Mouse (Mus musculus) forebrain, embryonic 14.5 days (tissue): ENCODE data around the gene 4933430I17Rik. TPM values are rescaled to one million over a fixed set of nuclear protein-coding genes. Genes with fewer than 3 reads are reported as not detected.

Experiments used
- ATAC-seq: fragments of 200-750 bp; cut with Nextera tagmentation; 2 replicates; pipeline ENCODE4 v1.8.0; 2017; ENCODE audit warnings: mild to moderate bottlenecking, moderate library complexity
- DNase-seq: peaks from one replicate; pipeline ENCODE4 v3.0.0-alpha.2; 2015; ENCODE audit warnings: low spot score
- H3K27ac ChIP-seq: fragments of 300-500 bp; sonication (generic); 2 replicates; pipeline ENCODE4 v1.5.1; 2014; ENCODE audit warnings: low read depth, mild to moderate bottlenecking, control low read depth, low read length, moderate library complexity
- H3K27me3 ChIP-seq: fragments of 300-500 bp; sonication (generic); replicated peaks from 2 replicates; pipeline ENCODE4 v1.6.1; 2014; ENCODE audit warnings: low read length, control low read depth, mixed read lengths; ENCODE audit not compliant: control insufficient read depth, insufficient read depth
- H3K36me3 ChIP-seq: fragments of 300-500 bp; sonication (generic); 2 replicates; pipeline ENCODE4 v1.6.1; 2014; ENCODE audit warnings: low read length, control low read depth; ENCODE audit not compliant: control insufficient read depth, insufficient read depth
- H3K4me1 ChIP-seq: fragments of 300-500 bp; sonication (generic); 2 replicates; pipeline ENCODE4 v1.6.1; 2014; ENCODE audit warnings: antibody characterized with exemption, low read length, control low read depth; ENCODE audit not compliant: control insufficient read depth, insufficient read depth
- H3K4me2 ChIP-seq: fragments of 300-500 bp; sonication (generic); 2 replicates; pipeline ENCODE4 v1.6.1; 2014; ENCODE audit warnings: mild to moderate bottlenecking, control low read depth, low read length
- H3K4me3 ChIP-seq: fragments of 300-500 bp; sonication (generic); 2 replicates; pipeline ENCODE4 v1.5.1; 2014; ENCODE audit warnings: low read depth, low read length, control low read depth
- H3K9ac ChIP-seq: fragments of 300-500 bp; sonication (generic); 2 replicates; pipeline ENCODE4 v1.6.1; 2014; ENCODE audit warnings: mild to moderate bottlenecking, low read length, control low read depth, moderate library complexity
- H3K9me3 ChIP-seq: fragments of 300-500 bp; sonication (generic); replicated peaks from 2 replicates; pipeline ENCODE4 v1.6.1; 2016; ENCODE audit warnings: low read length, control low read depth, mixed read lengths; ENCODE audit not compliant: control insufficient read depth
- WGBS: fragments of 180-500 bp; shearing (Covaris S2); extraction: QIAGEN DNeasy Blood & Tissue Kit; methylation state at CpG from one replicate; pipeline ENCODE4 v1.1.7; 2014; 5-methylcytosine and 5-hydroxymethylcytosine counted together
- polyA plus RNA-seq: library from polyadenylated mRNA; unstranded; fragments of >200 nt; fragmentation: Nextera tagmentation; extraction: Ambion mirVana; gene quantifications from 2 replicates; pipeline ENCODE4 v1.2.1, GENCODE M21; 2014

The 4933430I17Rik gene
- polyA plus RNA-seq, 1 experiment from 2014 or later: 0.97 TPM

DNA sequence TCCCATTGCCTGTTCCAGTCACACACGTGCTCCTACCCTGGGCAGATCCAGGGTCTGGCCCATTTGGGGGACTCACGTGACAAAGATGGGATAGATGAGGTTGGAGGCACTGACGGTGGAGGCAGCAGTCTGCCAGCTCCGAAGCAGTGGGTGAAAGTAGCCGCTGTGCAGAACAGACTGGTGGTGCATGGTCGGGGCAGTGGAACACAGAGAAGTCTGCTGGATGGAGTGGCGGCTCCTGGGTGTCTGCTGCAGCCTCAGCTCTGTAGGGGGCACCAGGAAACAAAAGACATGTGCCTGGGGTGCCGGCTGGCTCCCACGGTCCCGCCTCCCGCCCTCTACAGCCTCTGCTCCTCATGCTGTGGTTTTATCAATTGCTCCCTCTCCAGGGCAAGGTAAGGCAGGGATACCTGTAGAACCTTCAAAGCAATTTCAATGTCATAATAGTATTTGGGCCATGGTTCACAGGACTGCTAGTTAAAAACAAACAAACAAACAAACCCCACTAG is 11.1 kb upstream of the 4933430I17Rik start:
- Histone ChIP-seq H3K4me1 (peaks cover 7% of the 10 kb centered on the region), H3K9me3 (no peaks in the 10 kb centered on the region), H3K27me3 (no peaks in the 10 kb centered on the region), H3K36me3 (peaks cover 49% of the 10 kb centered on the region), H3K4me3 (no peak overlapping the region), H3K4me2 (no peak overlapping the region), H3K9ac (no peak overlapping the region), H3K27ac (no peak overlapping the region)
- WGBS: 40% methylated on average over 11 of the region's 11 CpGs
- ATAC-seq (no peak), DNase-seq (no peak)

DNA sequence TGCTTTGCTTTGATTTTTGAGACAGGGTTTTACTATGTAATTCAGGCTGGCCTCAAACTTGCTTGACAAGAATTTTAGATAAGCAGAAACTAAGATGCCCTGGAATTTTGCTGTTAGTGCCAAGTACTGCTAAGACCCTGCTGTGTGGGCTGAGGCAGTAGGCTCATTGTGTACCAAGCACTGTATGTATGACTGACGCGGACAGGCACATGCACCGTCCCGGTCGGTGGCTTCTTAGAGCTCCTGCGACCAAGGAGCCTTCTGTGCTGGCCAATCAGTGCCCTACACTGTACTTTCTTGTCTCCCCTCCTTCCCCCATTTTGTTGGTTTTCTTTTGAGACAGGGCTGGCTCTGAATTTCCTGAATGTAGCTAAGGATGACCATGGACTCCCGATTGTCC is 10.2 kb upstream of the 4933430I17Rik start:
- WGBS: 88% methylated on average over 7 of the region's 7 CpGs
- Histone ChIP-seq H3K36me3 (peaks cover 39% of the 10 kb centered on the region), H3K4me3 (no peak overlapping the region), H3K9me3 (no peaks in the 10 kb centered on the region), H3K27ac (no peak overlapping the region), H3K4me2 (no peak overlapping the region), H3K27me3 (no peaks in the 10 kb centered on the region), H3K4me1 (peaks cover 9% of the 10 kb centered on the region), H3K9ac (no peak overlapping the region)
- DNase-seq: no peak
- ATAC-seq: no peak

DNA sequence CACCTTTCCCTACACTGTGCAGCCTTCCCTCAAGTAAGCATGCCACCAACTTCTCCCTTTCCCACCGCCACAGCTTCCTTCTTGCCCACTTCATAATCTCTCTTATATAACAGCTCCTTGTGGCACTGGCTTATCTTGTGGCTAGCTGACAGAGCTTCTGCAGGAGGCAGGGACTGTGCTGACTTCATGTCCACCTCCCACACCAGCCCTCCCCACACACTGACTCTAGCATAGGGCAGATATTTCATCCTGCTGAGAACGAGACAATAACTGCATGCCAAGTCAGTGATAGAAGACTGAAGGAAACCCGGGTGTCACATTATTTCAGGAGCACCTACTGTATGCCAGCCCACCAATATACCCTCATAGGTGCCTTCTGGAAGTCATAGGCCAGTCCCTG is 9.7 kb upstream of the 4933430I17Rik start:
- Histone ChIP-seq H3K27me3 (no peaks in the 10 kb centered on the region), H3K4me2 (no peak overlapping the region), H3K27ac (no peak overlapping the region), H3K4me1 (peaks cover 9% of the 10 kb centered on the region), H3K4me3 (no peak overlapping the region), H3K36me3 (peaks cover 35% of the 10 kb centered on the region), H3K9ac (no peak overlapping the region), H3K9me3 (no peaks in the 10 kb centered on the region)
- ATAC-seq: no peak
- DNase-seq: no peak
- 83% methylated on average over 3 of the region's 3 CpGs for WGBS

DNA sequence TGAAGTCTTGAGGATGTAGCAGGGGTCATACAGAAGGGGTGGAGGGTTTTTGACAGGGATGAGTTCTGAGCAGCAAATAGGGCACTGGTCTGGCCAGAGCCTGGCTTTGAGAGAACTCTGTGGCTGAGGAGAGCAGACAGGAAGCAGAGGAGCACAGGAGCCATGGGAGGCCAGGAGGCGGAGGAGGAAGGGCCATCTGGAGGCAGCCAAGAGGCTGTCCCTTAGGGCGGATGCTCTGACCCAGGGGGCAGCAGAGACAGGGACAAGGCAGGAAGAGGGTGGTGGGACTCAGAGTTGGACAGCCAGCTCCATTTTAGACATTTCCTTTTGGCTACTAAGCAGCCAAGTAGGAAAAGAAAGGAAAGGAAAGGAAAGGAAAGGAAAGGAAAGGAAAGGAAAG is 9.1 kb upstream of the 4933430I17Rik start:
- peaks cover 9% of the 10 kb centered on the region for H3K4me1 ChIP-seq
- H3K4me2 ChIP-seq: no peak overlapping the region
- no peak overlapping the region for H3K27ac ChIP-seq
- no peak overlapping the region for H3K4me3 ChIP-seq
- DNase-seq (no peak), ATAC-seq (no peak)
- no peak overlapping the region for H3K9ac ChIP-seq
- no peaks in the 10 kb centered on the region for H3K27me3 ChIP-seq
- peaks cover 29% of the 10 kb centered on the region for H3K36me3 ChIP-seq
- 66% methylated on average over 2 of the region's 2 CpGs for WGBS
- H3K9me3 ChIP-seq: no peaks in the 10 kb centered on the region

DNA sequence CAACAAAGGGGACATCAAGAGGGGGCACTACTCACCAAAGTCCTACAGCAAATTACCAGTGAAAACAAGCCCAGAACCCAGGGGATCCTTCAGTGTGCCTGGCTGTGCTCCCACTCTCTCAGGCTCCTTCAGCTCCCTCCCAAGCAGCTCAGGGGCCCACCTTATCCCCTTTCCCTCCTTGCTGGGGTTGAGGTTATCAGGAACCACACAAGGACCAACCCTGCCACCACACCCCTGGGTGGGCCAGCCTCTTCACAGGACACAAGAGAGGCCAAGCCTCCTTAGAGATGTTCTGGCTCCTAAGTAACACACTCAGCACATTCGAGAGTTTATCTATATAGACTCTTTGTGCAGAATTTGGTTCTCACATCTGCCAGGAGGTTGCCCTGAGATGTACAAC is 8.6 kb upstream of the 4933430I17Rik start:
- no peak overlapping the region for H3K9ac ChIP-seq
- no peak overlapping the region for H3K27ac ChIP-seq
- 87% methylated on average over 1 of the region's 1 CpGs for whole genome bisulfite sequencing
- no peaks in the 10 kb centered on the region for H3K27me3 ChIP-seq
- ATAC-seq (no peak), DNase-seq (no peak)
- H3K36me3 ChIP-seq: peaks cover 24% of the 10 kb centered on the region
- peaks cover 9% of the 10 kb centered on the region for H3K4me1 ChIP-seq
- H3K4me2 ChIP-seq: no peak overlapping the region
- no peaks in the 10 kb centered on the region for H3K9me3 ChIP-seq
- H3K4me3 ChIP-seq: no peak overlapping the region

DNA sequence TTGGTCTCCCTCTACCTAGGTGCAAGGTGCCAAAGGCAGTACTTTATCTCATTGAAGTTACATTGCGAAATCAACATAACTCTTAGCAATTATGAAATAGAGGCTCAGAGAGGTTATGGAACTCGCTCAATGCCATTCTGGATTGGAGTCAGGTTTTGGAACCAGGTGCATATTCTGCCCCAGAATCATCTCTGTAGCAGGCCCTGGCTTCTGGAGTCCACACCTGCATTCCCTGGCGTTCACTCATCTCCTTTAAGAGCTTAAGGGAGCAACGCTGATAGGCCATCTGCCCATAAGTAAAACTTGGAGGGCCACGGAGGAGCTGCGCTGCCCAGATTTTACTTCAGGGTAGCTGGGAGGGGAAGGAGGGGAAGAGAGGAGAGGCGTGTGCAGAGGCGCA is 8.1 kb upstream of the 4933430I17Rik start:
- no peak overlapping the region for H3K4me2 ChIP-seq
- peaks cover 19% of the 10 kb centered on the region for H3K36me3 ChIP-seq
- 93% methylated on average over 8 of the region's 8 CpGs for WGBS
- no peak overlapping the region for H3K27ac ChIP-seq
- peaks cover 9% of the 10 kb centered on the region for H3K4me1 ChIP-seq
- DNase-seq: no peak
- ATAC-seq: no peak
- no peaks in the 10 kb centered on the region for H3K9me3 ChIP-seq
- no peak overlapping the region for H3K4me3 ChIP-seq
- H3K27me3 ChIP-seq: no peaks in the 10 kb centered on the region
- H3K9ac ChIP-seq: no peak overlapping the region

DNA sequence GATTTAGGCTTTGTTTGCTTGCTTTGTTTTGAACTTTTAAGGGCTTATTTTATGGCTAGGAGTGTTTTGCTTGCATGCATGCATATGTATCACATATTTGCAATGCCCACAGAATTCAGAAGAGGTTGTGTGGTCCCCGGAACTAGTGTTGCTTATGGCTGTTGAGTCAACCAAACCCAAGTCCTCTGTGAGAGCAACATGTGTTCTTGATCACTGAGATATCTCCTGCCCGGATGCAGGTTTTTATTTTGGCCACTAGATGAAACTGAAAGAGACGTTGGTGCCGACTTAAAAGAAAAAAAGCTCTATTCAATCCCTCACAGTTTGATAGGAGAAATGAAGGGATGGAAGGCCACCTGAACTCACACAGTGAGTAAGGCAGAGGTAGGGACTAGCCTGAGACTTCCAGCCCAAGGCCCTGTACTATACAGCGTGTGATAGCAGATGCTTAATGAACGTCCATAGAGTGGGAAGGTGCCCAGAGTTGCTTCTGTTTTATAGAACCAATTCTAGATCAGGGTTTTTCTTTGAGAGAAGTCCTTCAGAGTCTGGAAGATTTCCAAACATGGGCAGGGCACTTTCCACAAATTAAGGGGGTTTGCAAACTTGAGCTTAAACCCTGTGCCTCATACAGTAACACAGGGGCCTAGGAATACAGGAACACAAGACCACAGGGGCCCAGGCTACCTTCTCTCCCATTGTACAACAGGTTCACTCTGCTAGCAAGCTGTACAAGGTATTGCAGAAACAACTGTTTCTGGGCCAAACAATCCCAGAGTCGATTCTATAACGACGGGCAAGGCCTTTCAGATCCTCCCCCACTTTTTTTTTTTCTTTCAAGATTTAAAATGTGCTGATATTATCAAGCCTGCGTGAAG is 7.4 kb upstream of the 4933430I17Rik start:
- DNase-seq: no peak
- Histone ChIP-seq H3K9ac (no peak overlapping the region), H3K4me3 (no peak overlapping the region), H3K27ac (no peak overlapping the region), H3K36me3 (peaks cover 18% of the 10 kb centered on the region), H3K4me2 (peak overlapping the region; percentile 70; the same call in 1 of the 2 replicates), H3K9me3 (no peaks in the 10 kb centered on the region), H3K4me1 (peaks cover 9% of the 10 kb centered on the region), H3K27me3 (no peaks in the 10 kb centered on the region)
- WGBS: 79% methylated on average over 10 of the region's 10 CpGs
- no peak for ATAC-seq

DNA sequence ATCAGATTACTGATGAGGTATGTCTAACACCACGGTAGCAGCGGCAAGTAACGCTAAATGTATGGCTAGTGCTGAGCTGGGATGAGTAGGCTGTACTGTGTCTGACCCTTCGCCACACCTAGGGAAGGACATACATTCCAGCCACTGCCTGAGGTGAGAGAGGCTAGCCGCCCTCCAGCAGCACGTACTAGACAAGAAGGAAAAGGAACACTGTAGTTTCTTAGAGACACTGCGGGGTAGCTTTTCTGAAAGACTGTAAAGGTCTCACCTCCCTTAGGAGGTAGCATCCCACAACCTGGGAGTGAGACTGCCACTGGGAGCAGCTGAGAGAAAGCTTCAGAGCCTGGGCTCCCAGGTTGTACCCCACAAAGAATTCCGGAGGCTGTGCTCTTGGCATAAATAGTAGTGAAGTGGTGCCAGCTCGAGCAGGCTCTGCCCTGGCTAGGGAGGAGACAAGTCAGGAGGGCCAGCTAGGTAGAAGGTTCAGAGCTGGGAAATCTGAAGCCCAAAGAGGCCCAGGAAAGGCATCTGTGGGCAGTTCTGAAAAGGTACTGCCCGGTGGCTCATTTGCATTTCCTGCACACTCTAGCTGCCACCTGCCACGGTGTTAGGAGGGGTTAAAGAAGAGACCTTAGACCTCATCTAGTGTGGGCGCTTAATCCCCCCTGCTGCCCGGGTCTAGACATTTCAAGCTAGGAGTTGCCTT is 6.6 kb upstream of the 4933430I17Rik start:
- no peaks in the 10 kb centered on the region for H3K27me3 ChIP-seq
- H3K4me2 ChIP-seq: peak overlapping the region; percentile 70
- H3K4me3 ChIP-seq: peak overlapping the region; percentile 67
- no peak overlapping the region for H3K27ac ChIP-seq
- H3K9ac ChIP-seq: peak overlapping the region; percentile 78
- DNase-seq (no peak), ATAC-seq (no peak)
- H3K36me3 ChIP-seq: peaks cover 12% of the 10 kb centered on the region
- H3K9me3 ChIP-seq: no peaks in the 10 kb centered on the region
- H3K4me1 ChIP-seq: peaks cover 9% of the 10 kb centered on the region
- 51% methylated on average over 13 of the region's 13 CpGs for WGBS
